Mouse (Mus musculus): ENCODE results near the gene Hist1h2bl. TPM values are rescaled to one million over a fixed set of nuclear protein-coding genes. Genes with fewer than 3 reads are reported as not detected.
"Not testable (repeated sequence)": the region's sequence is repeated elsewhere in the genome, so short reads cannot be mapped to it uniquely, and the experiment has no call there.

The Hist1h2bl gene
- 541 and 615 TPM in 2 replicates for total RNA-seq (2014; rRNA removed)
- 1.2 TPM in 1 of 2 replicates, not detected in the other for polyA plus RNA-seq (2015; fragmentation: Nextera tagmentation; extraction: Ambion mirVana)

DNA sequence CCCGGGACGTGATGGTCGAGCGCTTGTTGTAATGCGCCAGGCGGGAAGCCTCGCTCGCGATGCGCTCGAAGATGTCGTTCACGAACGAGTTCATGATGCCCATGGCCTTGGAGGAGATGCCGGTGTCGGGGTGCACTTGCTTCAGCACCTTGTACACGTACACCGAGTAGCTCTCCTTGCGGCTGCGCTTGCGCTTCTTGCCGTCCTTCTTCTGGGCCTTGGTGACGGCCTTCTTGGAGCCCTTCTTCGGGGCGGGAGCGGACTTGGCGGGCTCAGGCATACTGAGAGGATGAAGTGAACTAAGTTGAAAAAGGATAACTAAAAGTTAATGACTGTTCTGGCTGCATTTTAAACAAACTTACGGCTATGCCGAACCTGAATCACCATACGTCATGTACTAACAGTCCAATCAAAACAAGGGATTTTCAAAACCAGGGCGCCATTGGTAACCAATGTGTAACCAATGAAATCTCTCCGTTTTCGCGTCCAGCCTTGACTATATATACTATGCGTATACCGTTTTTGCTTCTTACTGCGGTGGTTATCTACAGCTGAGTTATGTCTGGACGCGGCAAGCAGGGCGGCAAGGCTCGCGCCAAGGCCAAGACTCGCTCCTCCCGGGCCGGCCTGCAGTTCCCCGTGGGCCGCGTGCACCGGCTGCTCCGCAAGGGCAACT, at the start of gene Hist1h2bl, which contains the start of gene Hist1h2ai:
TSS of gene Hist1h2bl (minus strand) at position 280 of the 676 bp plus-strand sequence.
TSS of gene Hist1h2ai (plus strand) at position 559 of the 676 bp plus-strand sequence.
- not testable (repeated sequence) for H3K27me3 ChIP-seq (ENCODE audit: insufficient read depth, low read length); H3K9me3 ChIP-seq (ENCODE audit: low read length); H3K36me3 ChIP-seq (ENCODE audit: insufficient read depth, low read length); H3K4me1 ChIP-seq (ENCODE audit: insufficient read depth, low read length)
- WGBS = under 1% methylated on average over 27 of the region's 50 CpGs
- ATAC-seq (peak; percentile 95), DNase-seq (ENCODE audit: low spot score) (peak; percentile 97)
- H3K4me2 ChIP-seq (ENCODE audit: low read depth, low read length) = peak within 1 kb of the TSS; percentile 72
- H3K4me3 ChIP-seq (ENCODE audit: low read length) = peak within 1 kb of the TSS; percentile 38
- peak within 1 kb of the TSS; percentile 44 for H3K9ac ChIP-seq (replicated peaks; ENCODE audit: low read length)
- peak within 1 kb of the TSS; percentile 79 for H3K27ac ChIP-seq

DNA sequence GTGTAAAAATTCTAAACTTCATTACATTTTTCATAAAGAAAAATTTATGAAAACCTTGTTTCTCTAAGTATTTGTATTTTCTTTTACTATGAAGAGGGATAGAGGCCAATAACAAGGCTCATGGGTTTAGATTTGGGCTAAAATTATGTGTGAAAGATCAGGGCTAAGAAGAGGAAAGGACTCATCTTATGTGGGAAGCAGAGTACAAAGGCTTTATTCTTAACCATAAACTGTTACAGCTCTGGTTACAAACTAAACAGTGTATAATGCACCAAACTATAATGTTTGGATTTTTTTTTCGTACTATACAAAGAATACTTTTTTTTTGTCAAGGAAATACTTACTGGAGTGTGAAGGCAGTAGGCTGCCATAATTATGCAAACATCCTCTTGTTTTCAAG, 39.8 kb upstream of the Hist1h2bl start:
- no peaks in the 10 kb centered on the region for H3K27me3 ChIP-seq (ENCODE audit: insufficient read depth, low read length)
- no peak for ATAC-seq
- 70% methylated on average over 1 of the region's 1 CpGs for WGBS
- H3K4me2 ChIP-seq (ENCODE audit: low read depth, low read length) = 0 out of 2 replicates have a peak overlapping the region, but pooled peaks have one; percentile 18
- H3K9ac ChIP-seq (replicated peaks; ENCODE audit: low read length) = no peak overlapping the region
- no peak overlapping the region for H3K27ac ChIP-seq
- no peak for DNase-seq (ENCODE audit: low spot score)
- peaks cover 9% of the 10 kb centered on the region; the same call in 1 of the 2 replicates for H3K4me1 ChIP-seq (ENCODE audit: insufficient read depth, low read length)
- no peak for TF ChIP-seq CTCF (IDR thresholded peaks at IDR 0.05; ENCODE audit: low read depth)
- no peaks in the 10 kb centered on the region for H3K36me3 ChIP-seq (ENCODE audit: insufficient read depth, low read length)
- H3K9me3 ChIP-seq (ENCODE audit: low read length) = no peaks in the 10 kb centered on the region
- H3K4me3 ChIP-seq (ENCODE audit: low read length) = no peak overlapping the region

- H3K9me3 ChIP-seq (ENCODE audit: low read length); H3K27me3 ChIP-seq (ENCODE audit: insufficient read depth, low read length); H3K36me3 ChIP-seq (ENCODE audit: insufficient read depth, low read length); H3K4me1 ChIP-seq (ENCODE audit: insufficient read depth, low read length); ATAC-seq: not testable (repeated sequence)
- Histone ChIP-seq H3K4me2 (ENCODE audit: low read depth, low read length) (peak overlapping the region; percentile 64), H3K27ac (peak overlapping the region; percentile 90; the same call in 1 of the 2 replicates), H3K9ac (replicated peaks; ENCODE audit: low read length) (peak overlapping the region; percentile 38; the same call in 1 of the 2 replicates), H3K4me3 (ENCODE audit: low read length) (peak overlapping the region; percentile 44)
- WGBS = under 1% methylated on average over 18 of the region's 26 CpGs
- DNase-seq (ENCODE audit: low spot score) = peak; percentile 64
These were observed 38.5 kb upstream of the Hist1h2bl start for GRCm38 (mm10) chr13:21754294-21755001.

GRCm38 (mm10) chr13:21753524-21754285, 37.8 kb upstream of the Hist1h2bl start, which contains the start of the genes Hist1h2ak and Hist1h2bn:
Gene Hist1h2ak (minus strand): TSS chr13:21753827.
Gene Hist1h2bn (plus strand): TSS chr13:21754123.
- H3K9ac ChIP-seq (replicated peaks; ENCODE audit: low read length) = peak within 1 kb of the TSS; percentile 46; the same call in 1 of the 2 replicates
- H3K4me3 ChIP-seq (ENCODE audit: low read length) = peak within 1 kb of the TSS; percentile 44
- DNase-seq (ENCODE audit: low spot score) (peak; percentile 94), ATAC-seq (peak; percentile 96)
- H3K27me3 ChIP-seq (ENCODE audit: insufficient read depth, low read length); H3K36me3 ChIP-seq (ENCODE audit: insufficient read depth, low read length); H3K4me1 ChIP-seq (ENCODE audit: insufficient read depth, low read length); H3K9me3 ChIP-seq (ENCODE audit: low read length): not testable (repeated sequence)
- peak; percentile 44 for TF ChIP-seq CTCF (IDR thresholded peaks at IDR 0.05; ENCODE audit: low read depth)
- H3K27ac ChIP-seq = peak within 1 kb of the TSS; percentile 90
- under 1% methylated on average over 44 of the region's 50 CpGs for WGBS
- H3K4me2 ChIP-seq (ENCODE audit: low read depth, low read length) = peak within 1 kb of the TSS; percentile 64

GRCm38 (mm10) chr13:21753051-21753523, 37.1 kb upstream of the Hist1h2bl start:
- TF ChIP-seq CTCF (IDR thresholded peaks at IDR 0.05; ENCODE audit: low read depth) = no peak
- WGBS = 4% methylated on average over 10 of the region's 10 CpGs
- ATAC-seq (no peak), DNase-seq (ENCODE audit: low spot score) (no peak)
- Histone ChIP-seq H3K27me3 (ENCODE audit: insufficient read depth, low read length) (no peaks in the 10 kb centered on the region), H3K4me3 (ENCODE audit: low read length) (peak overlapping the region; percentile 44), H3K36me3 (ENCODE audit: insufficient read depth, low read length) (no peaks in the 10 kb centered on the region), H3K4me2 (ENCODE audit: low read depth, low read length) (peak overlapping the region; percentile 64), H3K27ac (peak overlapping the region; percentile 90), H3K4me1 (ENCODE audit: insufficient read depth, low read length) (peaks cover 9% of the 10 kb centered on the region; the same call in 1 of the 2 replicates), H3K9me3 (ENCODE audit: low read length) (no peaks in the 10 kb centered on the region), H3K9ac (replicated peaks; ENCODE audit: low read length) (peak overlapping the region; percentile 46; the same call in 1 of the 2 replicates)

GRCm38 (mm10) chr13:21752356-21752755, 36.4 kb upstream of the Hist1h2bl start:
- Histone ChIP-seq H3K36me3 (ENCODE audit: insufficient read depth, low read length) (no peaks in the 10 kb centered on the region), H3K27me3 (ENCODE audit: insufficient read depth, low read length) (no peaks in the 10 kb centered on the region), H3K9me3 (ENCODE audit: low read length) (no peaks in the 10 kb centered on the region), H3K4me1 (ENCODE audit: insufficient read depth, low read length) (peaks cover 9% of the 10 kb centered on the region; the same call in 1 of the 2 replicates), H3K4me2 (ENCODE audit: low read depth, low read length) (peak overlapping the region; percentile 64; the same call in 1 of the 2 replicates), H3K27ac (no peak overlapping the region), H3K4me3 (ENCODE audit: low read length) (no peak overlapping the region), H3K9ac (replicated peaks; ENCODE audit: low read length) (no peak overlapping the region)
- WGBS = 49% methylated on average over 3 of the region's 3 CpGs
- DNase-seq (ENCODE audit: low spot score) (no peak), ATAC-seq (no peak)
- TF ChIP-seq CTCF (IDR thresholded peaks at IDR 0.05; ENCODE audit: low read depth) = no peak
